Mouse (Mus musculus) megakaryocyte, embryonic 14.5 days (primary cell): ENCODE data around the gene Gm7792. TPM values are rescaled to one million over a fixed set of nuclear protein-coding genes. Genes with fewer than 3 reads are reported as not detected.
"Not testable (repeated sequence)": the region's sequence is repeated elsewhere in the genome, so short reads cannot be mapped to it uniquely, and the experiment has no call there.

Experiments used
- H3K27me3 ChIP-seq: replicated peaks from 2 replicates; pipeline ENCODE3; 2012; ENCODE audit warnings: inconsistent platforms
- H3K36me3 ChIP-seq: replicated peaks from 2 replicates; pipeline ENCODE3; 2012; ENCODE audit warnings: low read length, inconsistent platforms, mixed read lengths
- H3K4me1 ChIP-seq: 2 replicates; pipeline ENCODE4 v1.6.1; 2012; ENCODE audit warnings: inconsistent platforms
- H3K4me3 ChIP-seq: replicated peaks from 2 replicates; pipeline ENCODE3; 2012; ENCODE audit warnings: moderate library complexity, mild to moderate bottlenecking, inconsistent platforms
- H3K9me3 ChIP-seq: 2 replicates; pipeline ENCODE4 v1.6.1; 2012; ENCODE audit warnings: inconsistent platforms
- polyA plus RNA-seq: library from polyadenylated mRNA; stranded (reverse); fragments of >175 nt; gene quantifications from 2 replicates; pipeline ENCODE4 v1.2.3, GENCODE M21; 2012; ENCODE audit warnings: low replicate concordance; ENCODE audit not compliant: insufficient read depth

The Gm7792 gene
- polyA plus RNA-seq: not detected in 2 replicates

DNA sequence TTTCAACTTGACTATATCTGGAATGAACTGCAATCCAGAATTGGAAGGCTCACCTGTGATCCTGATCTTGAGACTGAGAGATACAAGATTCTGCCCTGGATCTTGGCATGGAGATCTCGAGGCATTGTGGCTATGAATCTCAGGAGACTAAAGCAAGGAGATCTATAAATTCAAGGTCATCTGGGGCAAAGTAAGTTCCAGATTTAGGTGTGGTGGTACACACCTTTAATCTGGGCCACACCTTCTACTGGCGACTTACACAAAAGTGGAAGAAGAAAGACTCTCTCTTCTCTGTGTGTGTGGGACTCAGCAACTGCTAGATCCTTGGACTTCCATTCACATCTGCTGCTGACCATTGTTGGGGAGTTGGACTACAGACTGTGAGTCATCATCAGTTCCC, at the start of gene Gm7792:
Gene Gm7792 (plus strand): TSS at position 301 of the 400 bp plus-strand sequence.
- not testable (repeated sequence) for H3K36me3 ChIP-seq, H3K4me3 ChIP-seq, H3K4me1 ChIP-seq, H3K27me3 ChIP-seq, H3K9me3 ChIP-seq

Other genes starting within 250 kb of the Gm7792 start
- gene C87414, start 172.2 kb upstream of the Gm7792 start, polyA plus RNA-seq: 2.9 TPM in 1 of 2 replicates, not detected in the other
- not detected in 2 replicates for gene Gm16429, start 85.3 kb downstream of the Gm7792 start, polyA plus RNA-seq
- not detected in 2 replicates for gene BC061212, start 226.8 kb downstream of the Gm7792 start, polyA plus RNA-seq
- gene Gm6351, start 232.6 kb downstream of the Gm7792 start, polyA plus RNA-seq: not detected in 2 replicates